19 mouse cellular contexts compared by ENCODE assay signal in the genomic region with DNA sequence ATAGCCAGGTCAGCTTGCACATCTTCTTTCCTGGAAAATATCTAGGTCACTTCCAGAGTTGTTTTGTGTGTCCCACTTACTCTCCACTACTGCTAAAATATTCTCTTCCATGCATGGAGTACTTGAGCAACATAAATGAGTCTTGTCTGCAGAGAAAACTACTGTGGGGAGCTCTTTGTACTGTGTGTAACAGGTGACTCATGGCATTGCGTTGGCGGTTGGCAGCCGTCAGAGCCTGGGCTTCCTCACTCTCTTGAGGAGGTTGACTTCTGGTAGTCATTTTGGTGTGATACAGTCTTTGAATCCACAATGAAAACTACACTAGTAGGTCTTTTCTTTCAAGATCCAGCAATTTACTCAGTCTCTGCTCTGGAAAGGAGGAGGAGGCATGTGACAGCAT. TPM values are rescaled to one million over a fixed set of nuclear protein-coding genes. Genes with fewer than 3 reads are reported as not detected.
DNase-seq lines count a peak whose midpoint lies in the region; ATAC-seq lines count a peak whose summit lies in the region.
"Had no signal": no experiment of that assay in that cellular context is flagged by ENCODE, and none has a peak within 500 bp of the region (broad histone marks: within the 10 kb centered on the region; RNA-seq: fewer than 3 reads in every experiment).

No protein-coding gene starts in this region.

- no peaks in the 10 kb centered on the region for H3K9me3 ChIP-seq in intestine, embryonic 15.5 days
- H3K9me3 ChIP-seq: embryonic facial prominence, embryonic 15.5 days; forebrain, embryonic 13.5 days; heart, embryonic 15.5 days; stomach, embryonic 15.5 days had no signal

- no peaks in the 10 kb centered on the region for H3K36me3 ChIP-seq in intestine, embryonic 15.5 days
- H3K36me3 ChIP-seq: embryonic facial prominence, embryonic 15.5 days; heart, embryonic 15.5 days; stomach, embryonic 15.5 days had no signal

- ATAC-seq in frontal cortex, adult (ENCODE audit: low TSS enrichment), result peak; percentile 95
- no peak for ATAC-seq in intestine, embryonic 15.5 days
- ATAC-seq: forebrain, embryonic 13.5 days; liver, postnatal 0 days had no signal

- WGBS in intestine, embryonic 15.5 days, result 91% methylated on average over 3 of the region's 3 CpGs

- no peaks in the 10 kb centered on the region for H3K4me1 ChIP-seq in intestine, embryonic 15.5 days (replicated peaks)
- H3K4me1 ChIP-seq: embryonic facial prominence, embryonic 15.5 days; forebrain, embryonic 13.5 days; heart, embryonic 15.5 days; stomach, embryonic 15.5 days had no signal

- no peak overlapping the region for H3K4me2 ChIP-seq in intestine, embryonic 15.5 days (replicated peaks)
- H3K4me2 ChIP-seq: embryonic facial prominence, embryonic 15.5 days; forebrain, embryonic 13.5 days; heart, embryonic 15.5 days; stomach, embryonic 15.5 days had no signal

- H3K4me3 ChIP-seq in intestine, embryonic 15.5 days (replicated peaks), result no peak overlapping the region
- H3K4me3 ChIP-seq: embryonic facial prominence, embryonic 15.5 days; forebrain, embryonic 13.5 days; heart, adult 2 months; heart, embryonic 15.5 days; stomach, embryonic 15.5 days had no signal

- no peak overlapping the region for H3K27ac ChIP-seq in intestine, embryonic 15.5 days
- H3K27ac ChIP-seq: embryonic facial prominence, embryonic 15.5 days; forebrain, embryonic 13.5 days; heart, adult 2 months; heart, embryonic 15.5 days; stomach, embryonic 15.5 days had no signal

- no peak overlapping the region for H3K9ac ChIP-seq in intestine, embryonic 15.5 days
- H3K9ac ChIP-seq: embryonic facial prominence, embryonic 15.5 days; forebrain, embryonic 13.5 days; heart, embryonic 15.5 days; liver, postnatal 0 days; stomach, embryonic 15.5 days had no signal

- peaks cover 4% of the 10 kb centered on the region; the same call in 1 of the 2 replicates for H3K27me3 ChIP-seq in intestine, embryonic 15.5 days (replicated peaks)
- H3K27me3 ChIP-seq: embryonic facial prominence, embryonic 15.5 days; forebrain, embryonic 13.5 days; stomach, embryonic 15.5 days had no signal

- no peak for DNase-seq in frontal cortex, postnatal 10 days (ENCODE audit: low spot score in 2 of 2)
- DNase-seq in 3T3-L1 (ENCODE audit: low read depth, low spot score), result peak; percentile 69
- DNase-seq in frontal cortex, postnatal 36 days (ENCODE audit: low spot score in 2 of 2), result peak; percentile 66 to 73
- DNase-seq in right cerebral cortex, postnatal 14 days, result peak; percentile 31
- DNase-seq in kidney, postnatal 36 days, result no peak
- DNase-seq in c-Kit-positive CD71-positive TER-119-positive erythroid progenitor cells, embryonic 14.5 days (ENCODE audit: low spot score), result no peak
- DNase-seq: B cell, adult 2 months; cerebellum, postnatal 10 days; heart, adult 2 months; kidney, adult 8-10 months; liver; liver, postnatal 0 days had no signal

RNA-seq across cellular contexts. Expression of gene Gng4, which starts 8.1 kb away (rescaled TPM):
- polyA plus RNA-seq in intestine, embryonic 15.5 days (2015; fragmentation: Nextera tagmentation; extraction: Ambion mirVana), result 2.4 and 3.0 TPM in 2 replicates
- polyA plus RNA-seq: liver, postnatal 0 days; spleen, adult 2 months had no signal

Comparison
In these comparisons a context has a peak if more than half of its experiments do, and no peak if none do; other contexts are left out.
1. DNase-seq: peak in 3T3-L1 (single experiment), frontal cortex, postnatal 36 days (2 of 2) and right cerebral cortex, postnatal 14 days (single experiment); none in frontal cortex, postnatal 10 days (0 of 2), kidney, postnatal 36 days (0 of 2) and c-Kit-positive CD71-positive TER-119-positive erythroid progenitor cells, embryonic 14.5 days (single experiment).